Mouse (Mus musculus) heart, embryonic 12.5 days (tissue): Measurements from ENCODE around the gene Tmem147. TPM values are rescaled to one million over a fixed set of nuclear protein-coding genes. Genes with fewer than 3 reads are reported as not detected.
"Not testable (repeated sequence)": the region's sequence is repeated elsewhere in the genome, so short reads cannot be mapped to it uniquely, and the experiment has no call there.

ENCODE experiments used
- ATAC-seq: fragments of 200-750 bp; cut with Nextera tagmentation; 2 replicates; pipeline ENCODE4 v1.8.0; 2017; ENCODE audit warnings: moderate TSS enrichment, moderate library complexity; ENCODE audit not compliant: insufficient number of reproducible peaks, low FRiP score
- H3K27ac ChIP-seq: fragments of 300-500 bp; sonication (generic); 2 replicates; pipeline ENCODE4 v1.5.1; 2016; ENCODE audit warnings: mild to moderate bottlenecking, moderate library complexity; ENCODE audit not compliant: poor library complexity, severe bottlenecking
- H3K27me3 ChIP-seq: fragments of 300-500 bp; sonication (generic); replicated peaks from 2 replicates; pipeline ENCODE4 v1.6.1; 2016; ENCODE audit warnings: mild to moderate bottlenecking, moderate library complexity
- H3K36me3 ChIP-seq: fragments of 300-500 bp; sonication (generic); 2 replicates; pipeline ENCODE4 v1.6.1; 2016; ENCODE audit warnings: mild to moderate bottlenecking, moderate library complexity
- H3K4me1 ChIP-seq: fragments of 300-500 bp; sonication (generic); replicated peaks from 2 replicates; pipeline ENCODE4 v1.6.1; 2016; ENCODE audit warnings: mild to moderate bottlenecking
- H3K4me2 ChIP-seq: fragments of 300-500 bp; sonication (generic); 2 replicates; pipeline ENCODE4 v1.6.1; 2016; ENCODE audit warnings: mild to moderate bottlenecking, moderate library complexity
- H3K4me3 ChIP-seq: fragments of 300-500 bp; sonication (generic); 2 replicates; pipeline ENCODE4 v1.5.1; 2016; ENCODE audit warnings: mild to moderate bottlenecking
- H3K9ac ChIP-seq: fragments of 300-500 bp; sonication (generic); 2 replicates; pipeline ENCODE4 v1.6.1; 2016; ENCODE audit warnings: mild to moderate bottlenecking, moderate library complexity
- H3K9me3 ChIP-seq: fragments of 300-500 bp; sonication (generic); replicated peaks from 2 replicates; pipeline ENCODE4 v1.6.1; 2016; ENCODE audit warnings: mild to moderate bottlenecking, moderate library complexity
- WGBS: fragments of 180-500 bp; shearing (Covaris S2); methylation state at CpG from one replicate; pipeline ENCODE4 v1.1.7; 2016; 5-methylcytosine and 5-hydroxymethylcytosine counted together
- polyA plus RNA-seq: library from polyadenylated mRNA; unstranded; fragments of >200 nt; fragmentation: Nextera tagmentation; extraction: Ambion mirVana; gene quantifications from 2 replicates; pipeline ENCODE4 v1.2.1, GENCODE M21; 2016

The Tmem147 gene
- polyA plus RNA-seq, 1 experiment from 2014 or later = 158 TPM

DNA sequence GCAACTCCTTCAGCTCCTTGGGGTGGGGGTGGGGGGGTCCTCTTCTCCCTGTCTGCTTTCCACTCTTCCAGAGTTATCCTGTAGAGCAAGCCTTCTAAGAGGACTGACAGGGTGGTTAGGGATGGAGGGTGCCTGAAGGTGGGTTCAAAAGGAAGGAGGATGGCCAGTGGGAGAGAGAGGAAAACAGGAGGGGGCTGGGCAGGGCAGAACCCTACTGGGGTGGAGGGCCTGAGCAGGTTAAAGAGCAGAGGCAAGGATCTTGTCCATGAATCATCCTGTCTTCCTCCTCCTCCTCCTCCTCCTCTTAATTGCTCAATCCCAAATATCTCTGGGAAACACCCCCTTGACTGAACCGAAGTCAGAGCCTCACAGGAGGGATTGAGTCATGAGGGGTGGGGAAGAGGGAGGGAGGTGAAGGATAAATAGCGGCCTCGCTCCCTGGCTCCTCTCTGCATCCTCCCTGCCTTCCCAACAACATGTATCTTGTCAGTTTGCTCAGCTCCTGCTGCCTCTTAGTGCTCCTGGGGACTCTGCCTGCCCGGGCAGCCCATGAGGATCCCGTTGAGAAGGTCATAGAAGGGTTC is 21.8 kb upstream of the Tmem147 start, which contains the start of gene Sbsn:
Gene Sbsn, plus strand, starts transcription at position 386 of the 584 bp plus-strand sequence.
- H3K36me3 ChIP-seq = peaks cover 14% of the 10 kb centered on the region
- H3K4me2 ChIP-seq = no peak within 1 kb of the TSS
- peaks cover 15% of the 10 kb centered on the region for H3K9me3 ChIP-seq
- H3K27ac ChIP-seq = no peak within 1 kb of the TSS
- H3K9ac ChIP-seq = no peak within 1 kb of the TSS
- 58% methylated on average over 5 of the region's 5 CpGs for WGBS
- no peaks in the 10 kb centered on the region for H3K27me3 ChIP-seq
- H3K4me3 ChIP-seq = no peak within 1 kb of the TSS
- no peaks in the 10 kb centered on the region for H3K4me1 ChIP-seq
- 0 out of 2 replicates have a peak, but pooled peaks have one; percentile 48 for ATAC-seq

DNA sequence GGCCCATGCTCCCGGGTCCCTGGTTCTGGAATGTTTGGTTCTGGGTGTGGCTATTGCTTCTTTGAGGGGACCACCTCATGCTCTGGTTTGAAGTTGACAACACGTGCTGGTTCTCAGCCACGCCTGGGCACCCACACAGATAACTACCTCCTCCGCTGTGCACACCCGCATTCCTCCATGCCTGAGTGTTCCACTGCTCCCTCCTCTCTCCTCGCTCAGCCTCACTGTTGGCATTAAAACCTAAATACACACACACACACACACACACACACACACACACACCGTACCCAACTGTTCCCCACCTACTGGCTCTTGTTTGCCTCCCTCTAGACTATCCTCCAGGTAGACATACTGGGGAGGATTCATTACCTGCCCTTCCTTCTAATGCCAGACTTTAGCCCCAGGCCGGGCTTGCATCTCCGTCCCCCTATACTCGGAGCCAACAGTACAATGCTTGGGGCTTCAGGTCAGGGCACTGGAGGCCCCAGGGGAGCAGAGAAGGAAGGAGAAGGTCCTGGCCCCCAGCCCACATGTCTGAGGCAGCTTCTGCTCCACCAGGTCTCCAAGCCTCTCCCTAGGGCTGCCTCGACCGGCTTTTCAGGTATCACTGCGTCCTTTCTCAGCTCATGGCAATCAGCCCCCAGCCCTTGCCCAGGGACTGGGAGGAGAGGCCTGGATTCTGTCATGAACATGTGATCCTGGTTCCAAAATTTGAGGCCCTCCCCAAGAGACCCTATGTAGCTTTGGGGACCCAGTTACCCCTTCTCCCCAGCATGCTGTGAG is 20.7 kb upstream of the Tmem147 start:
- 71% methylated on average over 13 of the region's 13 CpGs for WGBS
- Histone ChIP-seq H3K9ac (no peak overlapping the region), H3K4me2 (no peak overlapping the region), H3K9me3 (peaks cover 10% of the 10 kb centered on the region), H3K4me3 (no peak overlapping the region), H3K27me3 (no peaks in the 10 kb centered on the region), H3K27ac (no peak overlapping the region), H3K36me3 (peaks cover 6% of the 10 kb centered on the region), H3K4me1 (no peaks in the 10 kb centered on the region)
- no peak for ATAC-seq

DNA sequence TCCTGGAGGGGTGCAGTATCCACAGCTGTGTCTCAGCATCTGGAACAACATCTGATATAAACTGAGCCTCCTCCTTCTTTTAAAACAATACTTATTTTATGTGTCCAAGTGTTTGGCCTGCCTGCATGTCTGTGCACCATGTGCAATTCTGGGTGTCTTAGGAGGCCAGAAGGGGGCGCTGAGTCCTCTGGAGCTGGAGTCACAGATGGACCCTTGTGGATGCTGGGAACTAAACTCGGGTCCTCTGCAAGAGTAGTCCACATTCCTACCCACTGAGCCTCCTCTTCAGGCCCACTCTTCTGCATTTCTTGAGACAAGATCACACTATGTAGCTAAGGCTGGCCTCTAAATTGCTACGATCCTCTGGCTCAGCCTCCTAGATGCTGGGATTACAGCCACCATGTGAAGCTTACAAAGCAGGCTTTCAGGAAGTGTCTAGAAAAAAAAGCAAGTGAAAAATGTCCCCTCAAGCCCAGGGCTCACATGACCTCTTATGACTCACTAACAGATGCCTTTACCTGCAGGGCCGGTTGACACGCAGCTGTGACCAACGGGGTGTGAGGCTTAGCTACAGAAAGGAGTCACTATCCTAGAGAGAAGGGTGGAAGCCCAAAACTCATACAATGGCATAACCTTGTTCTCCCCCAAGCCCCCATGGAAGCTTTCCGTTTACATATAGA is 18.3 kb upstream of the Tmem147 start:
- Histone ChIP-seq H3K4me2 (no peak overlapping the region), H3K9me3 (no peaks in the 10 kb centered on the region; the same call in 1 of the 2 replicates), H3K4me1 (peaks cover 3% of the 10 kb centered on the region), H3K27ac (no peak overlapping the region), H3K4me3 (no peak overlapping the region), H3K36me3 (no peaks in the 10 kb centered on the region), H3K27me3 (no peaks in the 10 kb centered on the region), H3K9ac (no peak overlapping the region)
- WGBS = 85% methylated on average over 7 of the region's 7 CpGs
- ATAC-seq = no peak

DNA sequence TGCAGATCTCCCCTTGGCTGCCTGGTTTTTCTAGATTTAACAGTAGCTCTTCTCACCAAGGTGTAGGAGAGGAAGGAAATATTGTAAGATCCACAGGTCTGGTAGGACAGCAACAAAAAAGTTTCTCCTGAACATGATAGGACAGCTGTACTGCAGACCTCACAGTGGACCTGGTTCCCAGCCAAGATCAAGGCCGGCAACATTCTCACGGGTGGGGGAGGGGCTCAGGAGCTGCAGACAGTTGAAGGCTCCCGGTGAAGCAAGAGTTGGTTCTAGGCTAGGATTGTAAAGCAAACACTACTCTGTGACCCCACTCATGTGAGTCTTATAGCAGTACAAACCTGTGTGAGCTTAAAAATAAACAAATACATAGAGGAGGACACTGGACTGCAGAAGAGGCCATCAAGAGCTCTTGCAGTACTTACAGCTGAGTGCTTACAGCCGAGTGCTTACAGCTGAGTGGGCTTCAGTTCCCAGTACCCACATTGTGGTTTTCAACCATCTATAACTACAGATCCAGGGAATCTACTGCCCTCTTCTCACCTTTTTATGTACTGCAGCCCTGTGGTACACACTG is 14.8 kb upstream of the Tmem147 start:
- Histone ChIP-seq H3K27me3 (no peaks in the 10 kb centered on the region), H3K4me1 (peaks cover 3% of the 10 kb centered on the region), H3K36me3 (0 out of 2 replicates have a peak, but pooled peaks cover 11% of the 10 kb centered on the region), H3K4me3 (no peak overlapping the region), H3K9me3 (peaks cover 2% of the 10 kb centered on the region; the same call in 1 of the 2 replicates), H3K9ac (no peak overlapping the region), H3K4me2 (no peak overlapping the region), H3K27ac (no peak overlapping the region)
- ATAC-seq = no peak
- WGBS = 35% methylated on average over 4 of the region's 4 CpGs

DNA sequence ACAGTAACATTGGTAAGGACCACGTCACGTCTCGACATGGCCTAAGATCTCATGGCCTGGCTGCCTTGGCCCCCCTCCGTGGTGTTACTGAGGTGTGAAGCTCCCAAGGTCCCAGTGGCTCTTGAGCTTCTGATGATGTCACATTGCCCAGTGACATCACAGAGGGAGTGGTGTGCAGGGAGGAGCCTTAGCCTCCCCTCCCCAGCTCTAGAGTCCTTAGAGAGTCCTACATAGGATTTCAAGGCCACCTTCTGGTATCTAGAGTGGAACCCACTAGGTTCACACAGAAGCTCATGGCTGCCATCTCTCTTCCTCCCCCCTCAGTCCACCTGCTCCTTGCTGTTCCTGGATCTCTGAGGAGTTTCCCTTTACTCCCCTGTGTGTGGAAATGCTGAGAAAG is 14.3 kb upstream of the Tmem147 start, which contains the start of gene Gapdhs:
Gene Gapdhs, minus strand, starts transcription at position 65 of the 400 bp plus-strand sequence.
- ATAC-seq, H3K4me3 ChIP-seq, H3K4me1 ChIP-seq, H3K27me3 ChIP-seq, H3K9ac ChIP-seq, H3K9me3 ChIP-seq, H3K27ac ChIP-seq, H3K4me2 ChIP-seq: not testable (repeated sequence)
- WGBS = 66% methylated on average over 4 of the region's 4 CpGs
- H3K36me3 ChIP-seq = 0 out of 2 replicates have a peak, but pooled peaks cover 11% of the 10 kb centered on the region

DNA sequence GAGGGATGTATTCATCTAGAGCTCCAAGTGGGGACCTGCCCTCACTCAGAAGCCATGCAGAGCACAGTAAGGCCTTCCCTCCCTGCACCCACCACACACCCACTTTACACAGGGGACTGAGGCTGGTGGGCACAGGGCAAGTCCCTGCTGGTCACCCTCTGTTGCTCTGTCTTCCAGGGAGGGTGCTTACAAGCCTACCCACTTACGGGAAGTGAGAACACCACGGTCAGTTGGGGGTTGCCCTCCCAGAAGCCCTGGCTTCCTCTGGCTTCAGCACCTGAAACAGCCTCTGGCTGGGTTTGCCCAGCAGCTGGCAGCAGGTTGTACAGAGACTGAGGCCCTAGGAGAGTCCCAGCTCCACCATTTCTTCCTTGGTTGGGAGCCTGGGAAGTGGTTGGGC is 13.2 kb upstream of the Tmem147 start:
- not testable (repeated sequence) for H3K27me3 ChIP-seq, ATAC-seq, H3K9ac ChIP-seq, H3K4me2 ChIP-seq, H3K9me3 ChIP-seq, H3K27ac ChIP-seq, H3K4me3 ChIP-seq, H3K4me1 ChIP-seq
- H3K36me3 ChIP-seq = peaks cover 16% of the 10 kb centered on the region; the same call in 1 of the 2 replicates
- WGBS = 75% methylated on average over 2 of the region's 2 CpGs

DNA sequence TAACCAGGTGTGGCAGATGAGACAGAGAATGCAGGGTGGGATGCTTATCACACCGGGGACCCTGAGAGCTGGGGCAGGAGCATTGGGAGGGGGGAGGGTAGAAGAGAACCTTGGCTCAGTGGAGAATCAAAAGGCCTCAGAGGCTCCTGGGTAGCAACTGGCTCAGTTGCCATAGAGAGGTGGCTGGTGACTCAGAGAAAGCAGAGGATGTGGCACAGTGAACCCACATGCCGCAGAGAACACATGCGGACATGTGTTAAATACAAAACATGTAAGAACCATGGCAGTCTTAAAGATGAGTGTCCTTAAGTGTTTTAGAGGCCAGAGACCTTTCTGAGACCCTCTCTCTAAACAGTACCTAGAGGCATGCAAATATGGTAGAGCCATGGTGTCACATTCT is 6.9 kb upstream of the Tmem147 start:
- no peak overlapping the region for H3K27ac ChIP-seq
- H3K4me3 ChIP-seq = no peak overlapping the region
- no peaks in the 10 kb centered on the region for H3K4me1 ChIP-seq
- no peak overlapping the region for H3K9ac ChIP-seq
- 82% methylated on average over 3 of the region's 3 CpGs for WGBS
- no peaks in the 10 kb centered on the region for H3K27me3 ChIP-seq
- H3K4me2 ChIP-seq = no peak overlapping the region
- H3K9me3 ChIP-seq = 0 out of 2 replicates have a peak, but pooled peaks cover 2% of the 10 kb centered on the region
- peaks cover 69% of the 10 kb centered on the region for H3K36me3 ChIP-seq
- no peak for ATAC-seq

DNA sequence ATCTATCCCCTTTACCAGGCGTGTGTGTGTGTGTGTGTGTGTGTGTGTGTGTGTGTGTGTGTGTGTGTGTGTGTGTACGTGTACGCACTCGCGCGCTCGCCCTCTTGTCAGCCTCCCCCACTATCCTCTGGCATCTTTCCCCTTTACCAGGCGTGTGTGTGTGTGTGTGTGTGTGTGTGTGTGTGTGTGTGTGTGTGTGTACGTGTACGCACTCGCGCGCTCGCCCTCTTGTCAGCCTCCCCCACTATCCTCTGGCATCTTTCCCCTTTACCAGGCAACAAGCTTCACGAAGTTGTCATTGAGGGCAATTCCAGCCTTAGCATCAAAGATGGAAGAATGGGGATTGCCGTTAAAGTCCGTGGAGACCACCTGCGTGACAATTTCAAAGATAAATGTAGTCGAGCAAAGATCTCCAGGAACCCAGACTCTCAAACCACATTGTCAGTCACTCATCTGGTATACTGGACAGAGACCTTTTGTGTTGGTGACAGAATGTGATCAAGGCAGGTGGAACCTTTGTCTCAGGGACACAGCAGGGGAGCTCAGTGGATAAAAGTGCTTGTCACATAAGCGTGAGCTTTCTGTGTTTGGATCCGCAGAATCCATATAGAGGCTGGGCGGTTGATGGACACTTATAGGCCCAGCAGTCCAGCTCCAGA is 853 bp upstream of the Tmem147 start:
- not testable (repeated sequence) for ATAC-seq, H3K9me3 ChIP-seq, H3K27me3 ChIP-seq
- Histone ChIP-seq H3K9ac (peak overlapping the region; percentile 94), H3K36me3 (peaks cover 58% of the 10 kb centered on the region), H3K4me1 (peaks cover 18% of the 10 kb centered on the region), H3K27ac (peak overlapping the region; percentile 90), H3K4me3 (peak overlapping the region; percentile 93), H3K4me2 (peak overlapping the region; percentile 74)
- 22% methylated on average over 20 of the region's 22 CpGs for WGBS

DNA sequence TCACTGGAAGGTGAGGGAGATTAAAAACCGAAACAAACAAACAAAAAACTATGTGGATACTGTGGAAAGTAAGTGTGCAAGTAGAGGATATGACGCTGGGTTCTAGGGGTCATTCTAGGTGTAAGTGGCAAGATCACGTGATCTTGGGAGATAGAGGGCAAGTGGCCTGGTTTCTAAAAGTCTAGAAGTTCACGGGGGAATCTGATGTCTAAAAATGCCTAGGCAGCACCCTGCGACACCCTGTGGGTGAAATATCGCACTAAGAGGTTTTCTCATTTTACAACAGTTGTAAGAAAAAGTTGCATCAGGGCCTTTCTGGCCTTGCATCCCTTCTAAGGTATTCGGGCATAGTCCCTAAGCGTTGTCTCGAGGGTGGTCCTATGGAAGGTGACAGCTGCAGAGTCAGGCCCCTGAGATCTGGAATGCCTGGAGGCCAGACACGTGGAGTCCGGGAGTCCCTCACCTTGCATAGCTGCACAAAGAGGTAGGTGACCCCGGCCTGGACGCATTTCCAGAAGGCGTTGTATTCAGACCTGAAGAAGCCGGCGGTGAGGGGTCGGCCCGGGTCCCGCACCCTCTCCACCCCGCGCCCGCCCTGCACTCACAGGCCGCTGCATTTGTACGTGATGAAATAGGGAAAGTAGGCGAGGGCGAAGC is 473 bp downstream of the Tmem147 start:
- Histone ChIP-seq H3K4me3 (peak overlapping the region; percentile 93), H3K27me3 (0 out of 2 replicates have a peak, but pooled peaks cover 2% of the 10 kb centered on the region), H3K36me3 (peaks cover 49% of the 10 kb centered on the region), H3K9me3 (no peaks in the 10 kb centered on the region), H3K4me2 (peak overlapping the region; percentile 74), H3K9ac (peak overlapping the region; percentile 94), H3K27ac (peak overlapping the region; percentile 90), H3K4me1 (peaks cover 18% of the 10 kb centered on the region)
- WGBS = 8% methylated on average over 26 of the region's 26 CpGs
- ATAC-seq = peak; percentile 46

DNA sequence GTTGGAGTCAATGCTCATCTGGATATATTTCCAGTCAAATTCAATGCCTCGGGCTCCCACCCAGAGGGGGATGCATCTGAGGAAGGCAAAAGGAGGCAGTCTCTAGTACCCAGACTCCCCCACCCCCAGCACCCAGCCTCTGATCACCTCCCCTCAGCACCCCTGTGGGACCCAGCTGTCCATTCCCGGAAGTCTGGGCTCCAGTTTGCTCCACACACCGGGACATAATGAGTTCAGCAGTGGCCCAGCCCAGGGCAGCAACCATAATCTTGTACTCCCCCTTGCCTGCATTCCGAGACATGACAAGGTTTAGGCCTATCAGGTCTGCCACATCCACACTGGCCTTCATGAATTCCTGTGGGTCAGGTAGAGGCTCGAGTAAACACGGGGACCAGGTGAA is 1.1 kb downstream of the Tmem147 start:
- no peak overlapping the region for H3K27ac ChIP-seq
- ATAC-seq = no peak
- H3K9ac ChIP-seq = peak overlapping the region; percentile 94
- H3K4me2 ChIP-seq = peak overlapping the region; percentile 74
- H3K4me3 ChIP-seq = peak overlapping the region; percentile 93
- H3K9me3 ChIP-seq = no peaks in the 10 kb centered on the region
- WGBS = 81% methylated on average over 6 of the region's 6 CpGs
- peaks cover 42% of the 10 kb centered on the region for H3K36me3 ChIP-seq
- peaks cover 18% of the 10 kb centered on the region for H3K4me1 ChIP-seq
- 0 out of 2 replicates have a peak, but pooled peaks cover 6% of the 10 kb centered on the region for H3K27me3 ChIP-seq
